Mouse (Mus musculus): Measurements from ENCODE around the gene Armc2. TPM values are rescaled to one million over a fixed set of nuclear protein-coding genes. Genes with fewer than 3 reads are reported as not detected.

The Armc2 gene
- polyA plus RNA-seq, 1 experiment = 0.50 TPM

GRCm38 (mm10) chr10:42055224-42056165, 37.3 kb upstream of the Armc2 start:
- H3K27me3 ChIP-seq (replicated peaks; ENCODE audit: control insufficient read depth, insufficient read depth, low read length) = no peaks in the 10 kb centered on the region
- WGBS = 58% methylated on average over 28 of the region's 29 CpGs
- H3K36me3 ChIP-seq (ENCODE audit: control insufficient read depth, insufficient read depth, low read length) = no peaks in the 10 kb centered on the region
- H3K4me3 ChIP-seq (ENCODE audit: insufficient read depth, low read depth, low read length) = no peak overlapping the region; the same call in 1 of the 2 replicates
- no peak overlapping the region for H3K27ac ChIP-seq (ENCODE audit: insufficient read depth, low read depth, low read length)
- no peaks in the 10 kb centered on the region for H3K4me1 ChIP-seq (ENCODE audit: control insufficient read depth, insufficient read depth, low read length)
- TF ChIP-seq CTCF (conservative IDR thresholded peaks at IDR 0.05; ENCODE audit: insufficient read depth, insufficient read length, low read depth, low read length) (no peak), POLR2A (IDR thresholded peaks at IDR 0.05; ENCODE audit: low read depth, low read length) (no peak)
- DNase-seq = no peak

DNA sequence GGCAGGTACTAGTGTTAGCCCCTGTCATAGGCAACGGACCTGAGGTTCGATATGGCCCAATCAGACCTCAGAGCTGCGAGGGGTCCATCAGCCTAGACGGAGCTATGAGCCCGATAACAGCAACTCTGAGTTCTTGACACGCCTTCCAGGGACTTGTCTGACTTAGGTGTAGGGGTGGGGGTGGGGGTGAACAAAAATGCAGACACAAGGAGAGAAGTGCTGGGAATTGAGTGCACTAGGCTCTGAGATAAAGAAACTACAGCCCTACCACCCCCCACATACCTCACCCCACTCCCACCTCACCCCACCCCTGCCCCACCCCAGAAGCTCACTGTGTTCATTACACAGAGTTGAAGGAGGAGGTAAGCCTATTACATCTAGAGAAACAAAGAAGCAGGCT, 32.8 kb upstream of the Armc2 start:
- Histone ChIP-seq H3K36me3 (ENCODE audit: control insufficient read depth, insufficient read depth, low read length) (no peaks in the 10 kb centered on the region), H3K4me1 (ENCODE audit: control insufficient read depth, insufficient read depth, low read length) (no peaks in the 10 kb centered on the region), H3K27me3 (replicated peaks; ENCODE audit: control insufficient read depth, insufficient read depth, low read length) (no peaks in the 10 kb centered on the region), H3K4me3 (ENCODE audit: insufficient read depth, low read depth, low read length) (no peak overlapping the region), H3K27ac (ENCODE audit: insufficient read depth, low read depth, low read length) (no peak overlapping the region)
- TF ChIP-seq CTCF (conservative IDR thresholded peaks at IDR 0.05; ENCODE audit: insufficient read depth, insufficient read length, low read depth, low read length) = no peak
- no peak for TF ChIP-seq POLR2A (IDR thresholded peaks at IDR 0.05; ENCODE audit: low read depth, low read length)
- no peak for DNase-seq
- WGBS = 87% methylated on average over 6 of the region's 6 CpGs

- no peak overlapping the region for H3K27ac ChIP-seq (ENCODE audit: insufficient read depth, low read depth, low read length)
- no peak overlapping the region for H3K4me3 ChIP-seq (ENCODE audit: insufficient read depth, low read depth, low read length)
- WGBS = 95% methylated on average over 8 of the region's 8 CpGs
- no peak for TF ChIP-seq POLR2A (IDR thresholded peaks at IDR 0.05; ENCODE audit: low read depth, low read length)
- no peak for DNase-seq
- H3K4me1 ChIP-seq (ENCODE audit: control insufficient read depth, insufficient read depth, low read length) = no peaks in the 10 kb centered on the region
- no peaks in the 10 kb centered on the region for H3K27me3 ChIP-seq (replicated peaks; ENCODE audit: control insufficient read depth, insufficient read depth, low read length)
- no peaks in the 10 kb centered on the region for H3K36me3 ChIP-seq (ENCODE audit: control insufficient read depth, insufficient read depth, low read length)
Observed at GRCm38 (mm10) chr10:42048648-42049047, 30.4 kb upstream of the Armc2 start.

- Histone ChIP-seq H3K36me3 (ENCODE audit: control insufficient read depth, insufficient read depth, low read length) (no peaks in the 10 kb centered on the region), H3K27ac (ENCODE audit: insufficient read depth, low read depth, low read length) (no peak overlapping the region), H3K27me3 (replicated peaks; ENCODE audit: control insufficient read depth, insufficient read depth, low read length) (no peaks in the 10 kb centered on the region), H3K4me3 (ENCODE audit: insufficient read depth, low read depth, low read length) (no peak overlapping the region), H3K4me1 (ENCODE audit: control insufficient read depth, insufficient read depth, low read length) (no peaks in the 10 kb centered on the region)
- TF ChIP-seq POLR2A (IDR thresholded peaks at IDR 0.05; ENCODE audit: low read depth, low read length) = no peak
- no peak for TF ChIP-seq CTCF (conservative IDR thresholded peaks at IDR 0.05; ENCODE audit: insufficient read depth, insufficient read length, low read depth, low read length)
- 72% methylated on average over 10 of the region's 10 CpGs for WGBS
- DNase-seq = no peak
Observed at GRCm38 (mm10) chr10:42044574-42044973, 26.3 kb upstream of the Armc2 start.

DNA sequence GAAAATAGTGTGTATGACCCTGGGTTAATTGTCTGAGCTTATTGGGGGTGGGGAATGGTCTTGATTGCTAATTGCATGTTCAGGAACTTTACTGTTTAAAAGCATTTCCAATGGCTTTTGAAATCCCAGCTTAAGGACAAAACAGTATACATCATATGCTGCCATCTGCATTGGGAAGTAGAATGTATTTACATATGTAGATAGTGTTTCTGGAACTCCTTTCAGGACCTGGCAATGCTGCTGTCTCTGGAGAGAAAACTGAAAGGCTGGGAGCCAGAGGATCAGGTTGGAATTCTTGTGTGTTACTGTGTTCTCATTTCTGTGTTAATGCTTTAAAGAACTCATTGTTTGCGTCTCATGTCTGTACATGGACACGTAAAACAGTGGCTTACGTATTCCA, 25.1 kb upstream of the Armc2 start:
- 98% methylated on average over 3 of the region's 3 CpGs for WGBS

GRCm38 (mm10) chr10:42042881-42043280, 24.6 kb upstream of the Armc2 start:
- Histone ChIP-seq H3K27me3 (replicated peaks; ENCODE audit: control insufficient read depth, insufficient read depth, low read length) (no peaks in the 10 kb centered on the region), H3K36me3 (ENCODE audit: control insufficient read depth, insufficient read depth, low read length) (no peaks in the 10 kb centered on the region), H3K27ac (ENCODE audit: insufficient read depth, low read depth, low read length) (no peak overlapping the region), H3K4me3 (ENCODE audit: insufficient read depth, low read depth, low read length) (no peak overlapping the region), H3K4me1 (ENCODE audit: control insufficient read depth, insufficient read depth, low read length) (no peaks in the 10 kb centered on the region)
- DNase-seq = no peak
- WGBS = 67% methylated on average over 1 of the region's 1 CpGs
- no peak for TF ChIP-seq CTCF (conservative IDR thresholded peaks at IDR 0.05; ENCODE audit: insufficient read depth, insufficient read length, low read depth, low read length)
- no peak for TF ChIP-seq POLR2A (IDR thresholded peaks at IDR 0.05; ENCODE audit: low read depth, low read length)

More for the DNA sequence above, 25.1 kb upstream of the Armc2 start:
- no peaks in the 10 kb centered on the region for H3K36me3 ChIP-seq (ENCODE audit: control insufficient read depth, insufficient read depth, low read length)
- no peak overlapping the region for H3K27ac ChIP-seq (ENCODE audit: insufficient read depth, low read depth, low read length)
- no peak overlapping the region for H3K4me3 ChIP-seq (ENCODE audit: insufficient read depth, low read depth, low read length)
- no peaks in the 10 kb centered on the region for H3K27me3 ChIP-seq (replicated peaks; ENCODE audit: control insufficient read depth, insufficient read depth, low read length)
- H3K4me1 ChIP-seq (ENCODE audit: control insufficient read depth, insufficient read depth, low read length) = no peaks in the 10 kb centered on the region
- DNase-seq = no peak
- TF ChIP-seq POLR2A (IDR thresholded peaks at IDR 0.05; ENCODE audit: low read depth, low read length) (no peak), CTCF (conservative IDR thresholded peaks at IDR 0.05; ENCODE audit: insufficient read depth, insufficient read length, low read depth, low read length) (no peak)

DNA sequence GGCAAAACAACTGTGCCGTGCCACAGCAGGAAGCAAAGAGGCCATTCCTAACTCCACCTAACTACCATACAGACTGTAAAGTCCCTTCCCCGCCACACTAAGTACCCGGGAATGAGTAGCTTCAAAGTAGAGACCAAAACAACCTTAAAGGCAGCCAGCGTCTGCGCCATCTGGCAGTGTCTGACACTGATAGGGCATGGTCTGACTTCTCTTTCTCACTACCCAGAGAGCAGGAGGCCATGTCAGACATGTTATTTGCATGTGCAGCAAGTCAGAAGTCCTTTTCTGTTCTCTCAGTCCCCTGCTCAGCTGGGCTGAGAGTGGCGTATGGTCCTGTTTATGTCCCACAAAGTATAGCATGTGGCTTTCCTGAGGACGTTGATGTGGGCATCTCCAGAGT, 23.8 kb upstream of the Armc2 start:
- H3K4me3 ChIP-seq (ENCODE audit: insufficient read depth, low read depth, low read length) = no peak overlapping the region
- H3K36me3 ChIP-seq (ENCODE audit: control insufficient read depth, insufficient read depth, low read length) = no peaks in the 10 kb centered on the region
- 87% methylated on average over 7 of the region's 7 CpGs for WGBS
- no peaks in the 10 kb centered on the region for H3K27me3 ChIP-seq (replicated peaks; ENCODE audit: control insufficient read depth, insufficient read depth, low read length)
- no peak for TF ChIP-seq POLR2A (IDR thresholded peaks at IDR 0.05; ENCODE audit: low read depth, low read length)
- no peak for TF ChIP-seq CTCF (conservative IDR thresholded peaks at IDR 0.05; ENCODE audit: insufficient read depth, insufficient read length, low read depth, low read length)
- H3K4me1 ChIP-seq (ENCODE audit: control insufficient read depth, insufficient read depth, low read length) = no peaks in the 10 kb centered on the region
- no peak for DNase-seq
- no peak overlapping the region for H3K27ac ChIP-seq (ENCODE audit: insufficient read depth, low read depth, low read length)
